8 mouse cellular contexts compared by ENCODE assay signal in genomic region chr8:126666327-126667085, GRCm38 (mm10).
DNase-seq lines count a peak whose midpoint lies in the region; ATAC-seq and TF ChIP-seq lines count a peak whose summit lies in the region.

No protein-coding gene starts in this region.

- H3K9ac ChIP-seq in ES-Bruce4 (ENCODE audit: low read depth, poor library complexity, severe bottlenecking) = 0 out of 2 replicates have a peak overlapping the region, but pooled peaks have one; percentile 13
- peak overlapping the region; percentile 59 for H3K9ac ChIP-seq in forebrain, embryonic 14.5 days (ENCODE audit: low read length)
- H3K9ac ChIP-seq in neural tube, embryonic 15.5 days (replicated peaks) = peak overlapping the region; percentile 34; the same call in 1 of the 2 replicates

- H3K27me3 ChIP-seq in ES-Bruce4 (ENCODE audit: control insufficient read depth, insufficient read depth, low read length, poor library complexity, severe bottlenecking) = no peaks in the 10 kb centered on the region
- H3K27me3 ChIP-seq in forebrain, embryonic 14.5 days (replicated peaks; ENCODE audit: control insufficient read depth, insufficient read depth, low read length) = no peaks in the 10 kb centered on the region
- no peaks in the 10 kb centered on the region for H3K27me3 ChIP-seq in neural tube, embryonic 15.5 days (replicated peaks)

- H3K4me2 ChIP-seq in forebrain, embryonic 14.5 days (ENCODE audit: low read length) = peak overlapping the region; percentile 51
- peak overlapping the region; percentile 38 for H3K4me2 ChIP-seq in neural tube, embryonic 15.5 days

- peak overlapping the region; percentile 30 for H3K4me3 ChIP-seq in ES-Bruce4 (ENCODE audit: low read depth, low read length)
- H3K4me3 ChIP-seq in forebrain, embryonic 14.5 days (ENCODE audit: low read depth, low read length) = no peak overlapping the region
- H3K4me3 ChIP-seq in neural tube, embryonic 15.5 days (replicated peaks) = no peak overlapping the region

- no peak for TF ChIP-seq EP300 in ES-Bruce4 (IDR thresholded peaks at IDR 0.05; ENCODE audit: insufficient read depth, low read depth, low read length)

- H3K36me3 ChIP-seq in ES-Bruce4 (ENCODE audit: control insufficient read depth, insufficient read depth, low read length, poor library complexity, severe bottlenecking) = no peaks in the 10 kb centered on the region
- H3K36me3 ChIP-seq in forebrain, embryonic 14.5 days (ENCODE audit: control insufficient read depth, insufficient read depth, low read length) = no peaks in the 10 kb centered on the region
- H3K36me3 ChIP-seq in neural tube, embryonic 15.5 days = no peaks in the 10 kb centered on the region

- ATAC-seq in forebrain, embryonic 14.5 days = peak; percentile 89
- ATAC-seq in neural tube, embryonic 15.5 days (ENCODE audit: low FRiP score) = peak; percentile 83

- WGBS in forebrain, embryonic 14.5 days = 1% methylated on average over 15 of the region's 15 CpGs
- WGBS in neural tube, embryonic 15.5 days = 0% methylated on average over 15 of the region's 15 CpGs

- H3K9me3 ChIP-seq in ES-Bruce4 (replicated peaks; ENCODE audit: control insufficient read depth, insufficient read depth, low read length, poor library complexity, severe bottlenecking) = no peaks in the 10 kb centered on the region
- H3K9me3 ChIP-seq in forebrain, embryonic 14.5 days (replicated peaks; ENCODE audit: control insufficient read depth, low read length) = no peaks in the 10 kb centered on the region
- no peaks in the 10 kb centered on the region for H3K9me3 ChIP-seq in neural tube, embryonic 15.5 days (replicated peaks)

- H3K27ac ChIP-seq in ES-Bruce4 (ENCODE audit: insufficient read depth, low read length) = no peak overlapping the region
- peak overlapping the region; percentile 99 for H3K27ac ChIP-seq in forebrain, embryonic 14.5 days (ENCODE audit: low read depth, low read length)
- peak overlapping the region; percentile 95 for H3K27ac ChIP-seq in neural tube, embryonic 15.5 days (replicated peaks)

- H3K4me1 ChIP-seq in ES-Bruce4 (ENCODE audit: control insufficient read depth, insufficient read depth, low read length) = no peaks in the 10 kb centered on the region
- peaks cover 67% of the 10 kb centered on the region for H3K4me1 ChIP-seq in forebrain, embryonic 14.5 days (ENCODE audit: control insufficient read depth, insufficient read depth, low read length)
- H3K4me1 ChIP-seq in neural tube, embryonic 15.5 days = peaks cover 80% of the 10 kb centered on the region

- no peak for TF ChIP-seq CTCF in ES-Bruce4 (IDR thresholded peaks at IDR 0.05; ENCODE audit: low read depth, low read length)

- TF ChIP-seq POLR2A in ES-Bruce4 (IDR thresholded peaks at IDR 0.05; ENCODE audit: insufficient read depth, low read length) = no peak

- DNase-seq in cerebellum, adult 11 months = peak; percentile 100
- DNase-seq in forebrain, embryonic 14.5 days (ENCODE audit: low spot score) = peak; percentile 100
- peak; percentile 100 for DNase-seq in heart, postnatal 14 days
- peak; percentile 100 for DNase-seq in layer of hippocampus, adult 11-12 months (ENCODE audit: low spot score)
- peak; percentile 99 for DNase-seq in lung, adult 18-20 months
- DNase-seq in testis, postnatal 14 days (ENCODE audit: low spot score) = peak; percentile 93

- intact Hi-C loops in heart, postnatal 14 days (cut with DNase I) = loop anchor here (1.0 to 5.0 kb wide), 7 partner anchors 70 to 251 kb away; no protein-coding TSS in a partner anchor
